Mouse (Mus musculus) kidney, postnatal 25 days (tissue): Measurements from ENCODE around the gene Nfkbie.

Experiments used
- DNase-seq, 2 experiments: peaks; one replicate each; pipeline ENCODE4 v3.0.0; 2021; ENCODE audit warnings: mixed read lengths in 2 of 2

Nfkbie gene

GRCm38 (mm10) chr17:45584096-45584896 is 28.8 kb downstream of the Nfkbie start:
- DNase-seq: peak; percentile 90 to 94

GRCm38 (mm10) chr17:45584939-45585678 is 29.6 kb downstream of the Nfkbie start:
- DNase-seq: peak; percentile 76 to 88

DNA sequence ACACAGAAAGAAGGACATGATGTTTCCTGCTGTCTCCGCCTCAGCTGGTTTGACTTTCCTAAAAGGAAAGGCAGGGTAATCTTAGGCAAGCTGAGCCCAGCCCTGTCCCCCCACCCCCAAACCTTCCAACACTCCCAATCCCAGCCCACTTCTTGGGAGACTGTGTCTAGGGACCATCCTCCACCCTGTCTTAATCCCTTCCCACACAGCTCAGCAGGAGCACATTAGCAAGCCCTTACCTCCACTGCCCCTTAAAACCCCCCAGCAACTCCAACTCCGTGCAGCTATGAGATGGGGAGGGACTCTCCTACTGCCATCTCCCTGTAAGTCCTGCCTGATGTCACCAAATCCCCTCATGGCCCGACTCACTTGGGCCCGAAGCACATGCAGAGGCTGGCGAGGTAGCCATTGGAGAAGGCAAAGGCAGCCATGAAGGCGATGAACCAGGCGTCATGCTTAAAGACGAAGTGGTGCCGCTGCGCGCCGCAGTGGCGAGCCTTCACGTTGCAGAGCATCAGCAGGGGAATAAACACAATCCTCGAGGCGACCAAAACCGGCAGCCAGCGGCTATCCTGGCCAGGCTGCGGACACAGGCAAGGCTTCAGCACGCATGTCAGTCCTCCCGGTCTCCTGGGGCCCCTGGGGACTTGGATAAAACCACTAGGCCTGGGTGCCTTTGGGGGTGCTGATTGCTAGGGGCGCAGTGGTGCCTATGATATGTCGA is 30.4 kb downstream of the Nfkbie start:
- no peak for DNase-seq

DNA sequence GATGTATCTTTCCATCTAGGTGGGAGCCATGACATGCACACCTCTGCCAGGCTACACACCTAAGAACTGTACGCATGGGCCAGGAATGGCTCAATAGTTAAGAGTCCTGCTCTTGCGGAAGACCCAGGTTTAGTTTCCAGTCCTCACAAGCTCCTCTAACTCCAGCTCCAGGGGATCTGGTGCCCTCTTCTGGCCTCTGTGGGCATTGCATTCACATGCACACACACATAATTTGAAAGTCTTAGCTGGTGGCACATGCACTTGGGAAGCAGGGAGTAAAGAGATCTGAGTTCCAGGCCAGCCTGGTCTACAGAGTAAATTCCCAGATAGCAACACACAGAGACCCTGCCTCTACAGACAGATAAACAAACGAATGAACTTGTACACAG is 30.9 kb downstream of the Nfkbie start:
- peak in 1 of 2 experiments; percentile 36 for DNase-seq

DNA sequence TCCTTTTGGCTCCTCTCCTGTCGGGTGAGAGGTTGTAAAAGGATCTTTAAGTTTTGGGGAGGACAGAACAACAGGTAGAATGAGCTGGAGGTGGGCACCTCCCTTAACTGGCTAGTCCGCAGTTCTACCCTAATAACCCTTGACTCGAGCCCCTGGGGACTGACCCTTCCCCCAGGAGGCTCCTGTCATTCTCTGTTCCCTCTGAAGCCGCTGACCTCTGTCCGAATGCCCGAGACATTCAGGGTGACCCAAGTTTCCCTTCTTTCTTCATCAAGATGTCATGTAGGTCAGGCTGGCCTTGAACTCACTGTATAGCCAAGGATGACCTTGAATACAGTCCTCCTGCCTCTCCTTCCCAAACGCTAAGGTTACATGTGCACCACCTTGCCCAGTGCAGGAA is 32.9 kb downstream of the Nfkbie start:
- DNase-seq: no peak

DNA sequence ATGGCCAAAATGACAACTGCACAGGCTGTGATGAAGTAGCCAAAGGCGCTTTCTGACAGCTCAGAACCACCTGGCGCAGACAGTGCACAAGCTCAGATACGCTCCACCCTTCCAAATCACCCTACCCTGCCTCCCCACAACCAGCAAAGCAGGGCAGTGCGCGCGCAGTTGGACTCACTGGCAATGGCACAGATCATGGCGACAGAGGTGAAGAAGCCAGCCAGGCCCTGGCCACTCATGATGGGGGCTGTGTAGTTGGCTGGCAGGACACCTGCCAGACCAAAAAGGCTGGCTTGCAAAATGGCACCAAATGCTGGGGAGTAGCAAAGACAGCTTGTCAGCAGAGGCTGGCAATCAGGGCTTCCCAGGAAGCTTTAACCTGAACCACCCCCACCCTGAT is 33.7 kb downstream of the Nfkbie start:
- no peak for DNase-seq

GRCm38 (mm10) chr17:45589844-45590243 is 34.3 kb downstream of the Nfkbie start:
- no peak for DNase-seq

- DNase-seq: peak in 1 of 2 experiments; percentile 6
Measured at GRCm38 (mm10) chr17:45590410-45590809, 34.9 kb downstream of the Nfkbie start.

- peak; percentile 62 to 82 for DNase-seq
Measured at GRCm38 (mm10) chr17:45591701-45592605, 36.5 kb downstream of the Nfkbie start.

- DNase-seq: peak; percentile 61 to 83
Measured at GRCm38 (mm10) chr17:45592606-45593431, 37.3 kb downstream of the Nfkbie start.

- peak; percentile 49 to 75 for DNase-seq
Measured at GRCm38 (mm10) chr17:45593479-45593878, 38.0 kb downstream of the Nfkbie start.

- DNase-seq: no peak
Measured at GRCm38 (mm10) chr17:45594195-45594594, 38.7 kb downstream of the Nfkbie start.

GRCm38 (mm10) chr17:45594881-45595735 is 39.6 kb downstream of the Nfkbie start:
- DNase-seq: peak; percentile 81 to 90

DNA sequence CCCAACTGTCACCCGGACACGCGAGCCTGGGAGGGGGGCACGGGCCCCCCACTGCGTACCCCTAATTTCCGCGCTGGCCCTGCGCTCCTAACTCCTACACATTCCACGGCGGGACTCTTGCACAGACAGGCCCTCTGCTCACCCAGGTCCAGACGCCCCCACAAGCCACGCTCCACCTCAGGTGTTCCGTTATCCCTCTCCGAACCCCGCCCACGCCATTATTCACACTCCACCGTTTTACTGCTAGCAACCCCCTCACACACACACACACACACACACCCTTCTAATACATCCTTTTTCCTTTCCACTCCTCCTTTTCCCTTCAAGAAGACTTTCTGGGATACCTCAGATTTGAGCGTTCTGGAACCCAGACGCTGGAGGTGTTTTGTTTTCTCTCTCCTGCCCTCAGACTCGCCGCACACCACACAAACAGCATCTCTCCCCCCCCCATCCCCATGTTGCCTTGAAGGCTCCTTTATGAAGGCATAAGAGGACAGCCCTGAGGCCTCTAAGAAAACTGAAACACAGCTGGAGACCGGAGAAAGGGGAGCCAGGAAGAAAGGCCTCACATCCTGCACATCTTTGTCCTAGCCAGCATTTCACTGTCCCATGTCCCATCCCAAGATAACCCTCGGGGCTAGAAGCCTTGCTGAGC is 40.4 kb downstream of the Nfkbie start:
- peak in 1 of 2 experiments; percentile 69 for DNase-seq

DNA sequence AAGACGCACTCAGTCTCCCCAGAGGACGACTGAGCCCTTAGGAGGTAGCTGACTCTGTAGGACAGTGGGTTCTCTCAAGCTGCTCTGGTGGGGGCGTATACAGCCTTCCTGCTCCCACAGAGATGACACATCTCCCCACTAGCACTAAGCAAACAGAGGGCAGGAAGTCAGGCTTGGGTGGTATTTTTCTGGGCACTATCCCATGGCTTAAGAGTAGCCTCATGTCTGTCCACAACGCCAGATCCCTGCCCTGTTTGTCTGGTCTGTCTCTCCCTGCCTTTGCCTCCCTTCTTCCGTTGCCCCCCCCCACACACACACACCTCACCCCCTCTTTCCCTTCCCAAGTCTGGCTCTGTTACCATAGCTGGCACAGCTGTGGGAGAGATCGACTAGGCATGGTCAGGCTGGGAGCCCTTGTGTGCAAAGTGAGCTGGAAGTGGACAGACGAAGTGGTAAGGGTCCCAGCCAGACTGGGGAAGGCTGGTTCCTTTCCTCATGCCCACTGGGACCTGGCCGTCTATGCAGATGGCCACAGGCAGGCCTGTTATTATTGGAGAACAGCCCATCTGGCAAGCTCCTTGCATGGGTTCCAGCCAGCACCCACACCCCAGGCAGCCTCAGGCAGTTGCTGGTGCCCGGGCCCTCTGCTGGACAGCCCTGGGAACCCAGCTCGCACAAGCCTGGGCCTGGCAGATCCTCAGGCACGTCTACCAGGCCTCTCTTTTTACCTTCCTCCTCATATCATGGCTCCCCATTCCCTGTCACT is 41.3 kb downstream of the Nfkbie start:
- DNase-seq: peak; percentile 84 to 90

DNA sequence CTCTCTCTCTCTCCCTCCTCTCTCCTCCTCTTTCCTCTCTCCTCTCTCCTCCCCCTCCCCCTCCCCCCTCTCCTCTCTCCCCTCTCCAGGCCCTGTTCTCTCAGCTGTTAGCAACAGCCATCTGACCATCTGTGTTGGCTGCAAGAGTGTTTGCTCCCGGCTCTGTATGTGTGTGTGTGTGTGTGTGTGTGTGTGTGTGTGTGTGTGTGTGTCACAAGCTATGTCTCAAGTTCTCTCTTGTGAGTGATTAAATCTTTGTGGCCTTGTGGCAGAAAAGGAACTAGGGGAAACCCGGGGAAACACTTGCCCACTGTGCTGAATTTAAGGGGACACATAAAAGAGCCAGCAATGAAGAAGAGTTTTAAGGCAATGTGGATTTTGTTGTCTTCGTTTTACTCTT is 42.3 kb downstream of the Nfkbie start:
- DNase-seq: peak in 1 of 2 experiments; percentile 45

- DNase-seq: no peak
Measured at GRCm38 (mm10) chr17:45598376-45598775, 42.9 kb downstream of the Nfkbie start.

DNA sequence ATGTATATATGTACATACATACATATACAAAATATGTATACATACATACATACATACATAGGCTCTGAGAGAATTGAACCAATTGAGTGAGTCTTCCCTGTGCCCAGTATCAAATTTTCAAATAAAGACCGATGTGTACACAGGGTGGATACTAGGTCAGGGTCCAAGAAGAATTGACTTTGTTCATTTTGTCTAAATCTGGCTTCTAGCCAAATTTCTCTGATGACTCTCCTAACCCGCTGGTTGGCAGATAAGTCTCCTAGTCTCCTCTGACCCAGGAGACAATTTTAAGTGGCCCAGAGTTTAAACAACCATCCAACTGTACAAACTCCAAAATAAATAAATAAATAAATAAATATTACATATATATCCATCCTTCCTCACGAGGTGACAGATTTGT is 43.4 kb downstream of the Nfkbie start:
- no peak for DNase-seq
